Mouse (Mus musculus) neural tube, embryonic 14.5 days (tissue): ENCODE results near the gene Gm45713. TPM values are rescaled to one million over a fixed set of nuclear protein-coding genes. Genes with fewer than 3 reads are reported as not detected.
A peak's percentile ranks its signal among the peaks of the same experiment; 100 is the strongest.
"Not testable (repeated sequence)": the region's sequence is repeated elsewhere in the genome, so short reads cannot be mapped to it uniquely, and the experiment has no call there.

Source experiments
- ATAC-seq: fragments of 200-750 bp; cut with Nextera tagmentation; 2 replicates; pipeline ENCODE4 v1.8.0; 2017; ENCODE audit warnings: low read depth, mild to moderate bottlenecking, moderate TSS enrichment, moderate library complexity
- H3K27ac ChIP-seq: fragments of 300-500 bp; sonication (generic); 2 replicates; pipeline ENCODE4 v1.5.1; 2014; ENCODE audit warnings: low read depth, mild to moderate bottlenecking, control low read depth, low read length, moderate library complexity, mixed read lengths
- H3K27me3 ChIP-seq: fragments of 300-500 bp; sonication (generic); 2 replicates; pipeline ENCODE4 v1.6.1; 2014; ENCODE audit warnings: low read length; ENCODE audit not compliant: control insufficient read depth, insufficient read depth
- H3K36me3 ChIP-seq: fragments of 300-500 bp; sonication (generic); 2 replicates; pipeline ENCODE4 v1.6.1; 2014; ENCODE audit warnings: low read length, mixed read lengths; ENCODE audit not compliant: control insufficient read depth, insufficient read depth
- H3K4me1 ChIP-seq: fragments of 300-500 bp; sonication (generic); 2 replicates; pipeline ENCODE4 v1.6.1; 2014; ENCODE audit warnings: low read length; ENCODE audit not compliant: control insufficient read depth, insufficient read depth
- H3K4me2 ChIP-seq: fragments of 300-500 bp; sonication (generic); 2 replicates; pipeline ENCODE4 v1.6.1; 2014; ENCODE audit warnings: mild to moderate bottlenecking, low read depth, low read length, control low read depth
- H3K4me3 ChIP-seq: fragments of 300-500 bp; sonication (generic); 2 replicates; pipeline ENCODE4 v1.5.1; 2014; ENCODE audit warnings: low read depth, low read length, control low read depth, mixed read lengths
- H3K9ac ChIP-seq: fragments of 300-500 bp; sonication (generic); replicated peaks from 2 replicates; pipeline ENCODE4 v1.6.1; 2014; ENCODE audit warnings: low read depth, mild to moderate bottlenecking, control low read depth, low read length, mixed read lengths
- H3K9me3 ChIP-seq: fragments of 300-500 bp; sonication (generic); 2 replicates; pipeline ENCODE4 v1.6.1; 2016; ENCODE audit warnings: low read length; ENCODE audit not compliant: control insufficient read depth
- WGBS: fragments of 180-500 bp; shearing (Covaris S2); extraction: QIAGEN DNeasy Blood & Tissue Kit; methylation state at CpG from one replicate; pipeline ENCODE4 v1.1.7; 2014; 5-methylcytosine and 5-hydroxymethylcytosine counted together
- polyA plus RNA-seq: library from polyadenylated mRNA; unstranded; fragments of >200 nt; fragmentation: Nextera tagmentation; extraction: Ambion mirVana; gene quantifications from 2 replicates; pipeline ENCODE4 v1.2.1, GENCODE M21; 2014

Gene Gm45713
- polyA plus RNA-seq, 1 experiment from 2014 or later, result not detected

GRCm38 (mm10) chr7:45102940-45103585 lies 33.0 kb downstream of the Gm45713 start:
- no peak overlapping the region for H3K27ac ChIP-seq

GRCm38 (mm10) chr7:45102441-45102840 lies 33.6 kb downstream of the Gm45713 start:
- WGBS, result 90% methylated on average over 11 of the region's 11 CpGs
- Histone ChIP-seq H3K4me2 (no peak overlapping the region), H3K9me3 (no peaks in the 10 kb centered on the region), H3K36me3 (no peaks in the 10 kb centered on the region), H3K4me1 (no peaks in the 10 kb centered on the region), H3K27ac (no peak overlapping the region), H3K27me3 (no peaks in the 10 kb centered on the region), H3K9ac (no peak overlapping the region), H3K4me3 (no peak overlapping the region)
- no peak for ATAC-seq

More at GRCm38 (mm10) chr7:45102940-45103585, 33.0 kb downstream of the Gm45713 start:
- Histone ChIP-seq H3K4me3 (no peak overlapping the region; the same call in 1 of the 2 replicates), H3K36me3 (no peaks in the 10 kb centered on the region), H3K27me3 (no peaks in the 10 kb centered on the region), H3K4me2 (peak overlapping the region; percentile 29; the same call in 1 of the 2 replicates), H3K9ac (no peak overlapping the region), H3K4me1 (no peaks in the 10 kb centered on the region), H3K9me3 (no peaks in the 10 kb centered on the region)
- 84% methylated on average over 9 of the region's 9 CpGs for WGBS
- no peak for ATAC-seq

- no peaks in the 10 kb centered on the region for H3K4me1 ChIP-seq
- H3K4me3 ChIP-seq, result no peak overlapping the region
- no peak overlapping the region for H3K4me2 ChIP-seq
- H3K27me3 ChIP-seq, result no peaks in the 10 kb centered on the region
- no peak for ATAC-seq
- H3K9ac ChIP-seq, result no peak overlapping the region
- no peak overlapping the region for H3K27ac ChIP-seq
- H3K9me3 ChIP-seq, result no peaks in the 10 kb centered on the region
- H3K36me3 ChIP-seq, result no peaks in the 10 kb centered on the region
- 93% methylated on average over 6 of the region's 6 CpGs for WGBS
Measured at GRCm38 (mm10) chr7:45100046-45100445, 36.0 kb downstream of the Gm45713 start.

GRCm38 (mm10) chr7:45098541-45099240 lies 37.3 kb downstream of the Gm45713 start:
- H3K4me3 ChIP-seq, result no peak overlapping the region
- no peak overlapping the region for H3K9ac ChIP-seq
- WGBS, result 89% methylated on average over 8 of the region's 8 CpGs
- no peaks in the 10 kb centered on the region for H3K27me3 ChIP-seq
- no peak overlapping the region for H3K4me2 ChIP-seq
- H3K4me1 ChIP-seq, result no peaks in the 10 kb centered on the region
- H3K9me3 ChIP-seq, result no peaks in the 10 kb centered on the region
- H3K27ac ChIP-seq, result no peak overlapping the region
- H3K36me3 ChIP-seq, result no peaks in the 10 kb centered on the region
- no peak for ATAC-seq

GRCm38 (mm10) chr7:45097479-45097878 lies 38.6 kb downstream of the Gm45713 start:
- Histone ChIP-seq H3K9ac (no peak overlapping the region), H3K27me3 (no peaks in the 10 kb centered on the region), H3K27ac (no peak overlapping the region), H3K36me3 (no peaks in the 10 kb centered on the region), H3K4me3 (no peak overlapping the region), H3K9me3 (no peaks in the 10 kb centered on the region), H3K4me1 (no peaks in the 10 kb centered on the region), H3K4me2 (no peak overlapping the region)
- no peak for ATAC-seq
- WGBS, result 75% methylated on average over 6 of the region's 6 CpGs

- ATAC-seq, H3K27me3 ChIP-seq, H3K36me3 ChIP-seq, H3K4me3 ChIP-seq, H3K27ac ChIP-seq, H3K9ac ChIP-seq, H3K9me3 ChIP-seq, H3K4me1 ChIP-seq, H3K4me2 ChIP-seq: not testable (repeated sequence)
- 96% methylated on average over 14 of the region's 14 CpGs for WGBS
Measured at GRCm38 (mm10) chr7:45095965-45096364, 40.1 kb downstream of the Gm45713 start.

- ATAC-seq, result no peak
- 80% methylated on average over 6 of the region's 6 CpGs for WGBS
- H3K4me1 ChIP-seq, result 0 out of 2 replicates have a peak, but pooled peaks cover 4% of the 10 kb centered on the region
- no peak overlapping the region for H3K27ac ChIP-seq
- no peaks in the 10 kb centered on the region for H3K9me3 ChIP-seq
- H3K9ac ChIP-seq, result no peak overlapping the region
- H3K36me3 ChIP-seq, result no peaks in the 10 kb centered on the region
- no peaks in the 10 kb centered on the region for H3K27me3 ChIP-seq
- H3K4me2 ChIP-seq, result no peak overlapping the region
- H3K4me3 ChIP-seq, result no peak overlapping the region
Measured at GRCm38 (mm10) chr7:45095367-45095766, 40.7 kb downstream of the Gm45713 start.

- Histone ChIP-seq H3K9ac (no peak overlapping the region), H3K27ac (no peak overlapping the region), H3K27me3 (no peaks in the 10 kb centered on the region), H3K36me3 (no peaks in the 10 kb centered on the region), H3K4me3 (no peak overlapping the region), H3K9me3 (no peaks in the 10 kb centered on the region), H3K4me2 (no peak overlapping the region), H3K4me1 (0 out of 2 replicates have a peak, but pooled peaks cover 4% of the 10 kb centered on the region)
- 9% methylated on average over 7 of the region's 7 CpGs for WGBS
- no peak for ATAC-seq
Measured at GRCm38 (mm10) chr7:45094121-45094520, 41.9 kb downstream of the Gm45713 start.

GRCm38 (mm10) chr7:45093516-45093905 lies 42.5 kb downstream of the Gm45713 start:
- Histone ChIP-seq H3K4me2 (no peak overlapping the region), H3K36me3 (no peaks in the 10 kb centered on the region), H3K4me3 (no peak overlapping the region), H3K27me3 (no peaks in the 10 kb centered on the region), H3K27ac (no peak overlapping the region), H3K9ac (no peak overlapping the region), H3K9me3 (no peaks in the 10 kb centered on the region), H3K4me1 (0 out of 2 replicates have a peak, but pooled peaks cover 4% of the 10 kb centered on the region)
- WGBS, result 31% methylated on average over 17 of the region's 18 CpGs
- no peak for ATAC-seq
